Mouse (Mus musculus): ENCODE measurements around the gene Cnn3.

Gene Cnn3

DNA sequence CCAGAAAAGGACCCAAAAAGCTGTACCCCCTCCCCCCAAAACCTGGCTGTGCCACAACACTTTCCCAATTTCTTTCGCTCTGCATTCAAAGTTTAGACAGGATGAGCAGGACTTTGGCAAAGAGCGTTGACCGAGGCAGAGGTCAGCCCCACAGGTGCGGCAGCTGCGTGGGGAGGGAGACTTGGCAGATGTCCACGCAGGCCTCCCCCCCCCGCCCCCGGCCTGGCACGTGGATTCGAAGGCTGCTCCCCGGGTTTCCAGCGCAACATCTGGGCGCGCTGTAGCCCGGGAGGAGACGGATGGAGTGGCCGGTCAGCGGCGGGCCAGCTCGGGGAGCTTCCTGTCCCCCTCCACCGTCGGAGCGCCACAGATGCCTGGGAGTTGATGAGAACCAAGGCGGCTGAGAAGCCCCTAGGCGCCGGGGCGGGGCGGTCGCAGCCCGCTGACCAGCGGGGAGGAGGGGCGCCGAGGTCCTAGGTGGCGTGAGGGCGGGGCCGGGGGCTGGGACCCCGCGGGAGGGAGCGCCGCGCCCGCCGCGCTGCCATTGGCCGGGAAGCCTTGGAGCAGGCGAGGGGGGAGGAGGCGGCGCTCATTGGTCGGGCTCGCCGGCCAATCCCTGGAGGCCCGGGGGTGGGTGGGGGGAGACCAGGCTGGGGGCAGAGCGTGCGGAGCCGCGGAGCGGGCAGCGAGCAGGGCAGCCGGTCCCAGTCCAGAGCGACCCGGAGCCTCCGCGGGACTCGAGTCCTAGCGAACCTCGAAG, at the start of gene Cnn3:
Cnn3 (plus strand) TSS at position 637 of the 760 bp plus-strand sequence.
- peak; percentile 74 to 76 for DNase-seq (ENCODE audit: low spot score in 2 of 2)

GRCm38 (mm10) chr3:121378708-121379612, 47.3 kb upstream of the Cnn3 start:
- DNase-seq (ENCODE audit: low spot score in 2 of 2), result no peak

DNA sequence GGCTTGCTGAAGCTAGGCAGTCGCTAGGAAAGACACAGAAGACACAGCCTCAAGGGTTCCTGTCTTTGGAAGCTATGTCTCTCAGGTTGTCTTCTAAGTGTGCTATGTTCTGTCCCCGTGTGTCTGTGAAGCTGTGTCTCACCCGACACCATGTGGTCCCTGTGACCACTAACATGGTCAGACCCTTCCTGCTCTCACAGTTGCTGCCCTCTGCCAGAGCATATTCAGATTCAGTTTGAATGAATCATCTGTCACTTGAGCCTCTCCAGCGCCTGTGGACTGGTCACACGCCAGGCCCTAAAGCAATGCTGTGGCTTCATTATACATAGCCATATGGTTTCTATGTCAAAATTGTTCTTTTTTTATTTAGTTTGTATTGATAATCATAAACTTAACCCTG, 46.6 kb upstream of the Cnn3 start:
- no peak for DNase-seq (ENCODE audit: low spot score in 2 of 2)

DNA sequence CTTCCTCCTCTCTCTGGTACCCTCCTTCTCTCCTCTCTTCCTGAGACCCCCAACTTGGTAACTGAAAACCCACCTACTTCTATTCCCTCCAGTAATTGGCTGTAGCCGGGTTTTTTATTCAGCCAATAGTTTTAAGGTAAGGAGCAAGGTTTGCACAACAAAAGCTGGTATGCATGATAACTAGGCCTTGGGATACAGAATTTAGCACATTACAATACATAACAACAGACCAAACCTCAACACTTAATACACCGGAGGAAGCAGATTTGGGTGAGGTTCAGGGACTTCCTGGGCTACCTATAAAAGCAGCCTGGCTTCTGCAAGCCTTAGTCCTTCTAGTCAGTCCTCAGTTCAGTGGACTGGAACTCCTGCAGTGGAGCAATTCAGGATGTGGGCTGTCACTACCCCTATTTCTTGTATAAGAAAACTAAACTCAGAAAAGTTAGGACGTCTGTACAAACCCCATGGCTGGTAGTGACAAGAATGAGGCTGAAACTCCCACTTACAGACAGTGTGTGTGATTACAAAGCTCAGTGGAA, 38.8 kb upstream of the Cnn3 start:
- DNase-seq (ENCODE audit: low spot score in 2 of 2), result no peak

DNA sequence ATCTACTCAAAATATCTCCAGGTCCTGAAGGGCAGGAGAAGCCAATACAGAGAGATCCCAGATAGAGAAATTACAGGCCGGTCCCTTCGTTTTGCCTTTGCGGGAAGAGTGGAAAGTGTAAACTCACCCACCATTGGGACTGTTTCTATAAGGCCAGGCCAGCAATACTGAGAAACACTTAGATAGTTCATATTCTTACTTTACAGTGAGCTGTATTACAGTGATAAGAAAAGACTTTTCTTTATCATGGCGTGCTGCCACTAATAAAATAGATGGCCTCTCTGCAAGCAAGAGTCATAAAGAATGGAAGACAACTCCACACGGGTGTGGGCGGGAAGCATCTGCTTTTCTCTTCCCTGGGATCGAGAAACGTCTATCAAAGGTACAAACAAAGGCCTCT, 36.9 kb upstream of the Cnn3 start:
- DNase-seq (ENCODE audit: low spot score in 2 of 2), result peak; percentile 6 to 13

DNA sequence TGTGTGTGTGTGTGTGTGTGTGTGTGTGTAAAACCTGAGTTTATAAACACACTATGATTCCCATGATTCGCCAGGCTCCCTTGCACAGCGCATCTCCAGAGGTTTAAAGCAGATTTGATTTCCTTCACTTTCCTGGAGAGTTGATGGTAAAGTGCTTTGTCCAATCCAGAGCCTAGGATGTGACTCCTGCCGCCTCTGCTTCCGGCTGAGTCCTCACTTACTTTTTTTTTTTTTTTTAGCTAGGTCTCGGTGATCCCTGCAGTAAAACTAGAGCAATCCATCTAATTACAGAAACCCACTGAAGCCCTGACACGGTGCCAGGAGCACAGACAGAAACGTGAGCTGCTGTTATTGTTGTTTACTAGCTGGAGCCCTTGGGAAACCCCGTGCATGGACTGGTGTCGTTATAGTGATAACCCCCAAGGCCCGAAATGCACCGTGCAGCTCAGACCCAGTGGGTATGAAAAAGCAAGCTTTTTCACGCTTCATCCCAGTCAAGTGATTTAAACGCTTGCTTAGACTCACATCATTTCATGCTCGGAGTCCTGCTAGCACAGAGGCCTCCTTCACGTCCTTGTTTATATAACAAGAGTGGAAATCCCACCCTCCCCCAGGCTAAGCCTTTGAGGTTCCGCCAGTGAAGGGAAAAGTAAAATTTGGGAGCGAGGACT, 36.3 kb upstream of the Cnn3 start:
- peak; percentile 6 to 21 for DNase-seq (ENCODE audit: low spot score in 2 of 2)

DNA sequence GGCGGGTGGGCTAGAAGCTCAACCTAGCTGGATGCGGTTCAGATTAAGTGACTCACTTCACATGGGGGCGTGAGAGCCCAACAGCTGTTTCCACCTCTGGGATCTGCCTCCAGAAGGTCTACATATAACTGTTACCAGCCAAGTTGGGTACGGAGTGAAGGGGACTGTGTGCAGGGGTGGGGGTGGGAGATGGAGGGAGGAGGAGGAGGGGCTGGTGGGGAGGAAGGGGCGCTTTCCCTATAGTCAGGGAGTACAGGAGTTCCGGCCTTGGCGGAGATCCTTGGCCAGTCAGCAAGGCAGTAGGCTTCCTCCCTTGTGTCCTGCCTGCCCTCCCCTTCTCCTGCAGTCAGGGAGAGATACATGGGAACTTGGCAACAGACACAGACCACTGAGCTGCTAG, 35.6 kb upstream of the Cnn3 start:
- no peak for DNase-seq (ENCODE audit: low spot score in 2 of 2)

- DNase-seq (ENCODE audit: low spot score in 2 of 2), result no peak
These were observed 30.6 kb upstream of the Cnn3 start for GRCm38 (mm10) chr3:121395588-121396295.

DNA sequence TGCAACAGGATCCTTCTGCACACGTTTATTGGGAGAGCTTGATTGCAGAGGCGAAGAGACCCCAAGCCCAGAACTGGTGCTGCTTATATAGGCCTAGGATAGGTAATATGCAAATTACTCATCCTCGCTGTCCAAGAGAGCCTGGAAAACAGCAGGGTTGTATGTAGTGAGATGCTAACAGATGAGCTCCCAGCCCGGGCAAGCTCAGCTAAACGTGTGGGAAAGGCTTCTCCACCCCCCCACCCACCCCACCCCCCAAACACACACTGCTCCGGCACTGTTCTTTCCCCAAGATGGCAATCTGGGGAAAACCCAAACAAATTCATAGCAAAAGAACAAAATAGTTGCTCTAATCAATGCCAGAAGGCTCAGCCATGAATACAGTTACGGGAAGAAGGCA, 29.7 kb upstream of the Cnn3 start:
- no peak for DNase-seq (ENCODE audit: low spot score in 2 of 2)

GRCm38 (mm10) chr3:121397007-121397406, 29.3 kb upstream of the Cnn3 start:
- DNase-seq (ENCODE audit: low spot score in 2 of 2), result no peak

DNA sequence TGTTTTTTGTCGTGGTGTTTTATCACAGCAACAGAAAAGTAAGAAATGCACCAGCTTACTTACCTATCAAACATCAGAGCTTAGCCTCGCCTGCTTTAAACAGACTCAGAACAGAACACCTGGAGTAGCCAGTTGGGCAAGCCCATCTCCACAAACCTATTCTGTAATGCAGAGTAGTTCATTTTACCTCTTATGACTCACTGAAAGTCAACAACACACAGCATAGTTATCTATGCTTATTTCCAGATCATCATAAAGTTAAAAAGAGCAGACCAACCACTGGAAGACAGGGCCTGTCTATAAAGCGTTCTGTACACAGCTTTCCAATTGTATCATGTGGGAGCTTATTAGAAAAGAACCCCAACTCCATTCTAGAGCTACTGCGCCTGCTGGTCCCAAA, 24.9 kb upstream of the Cnn3 start:
- no peak for DNase-seq (ENCODE audit: low spot score in 2 of 2)

- DNase-seq (ENCODE audit: low spot score in 2 of 2), result no peak
These were observed 24.2 kb upstream of the Cnn3 start for GRCm38 (mm10) chr3:121402096-121402495.

DNA sequence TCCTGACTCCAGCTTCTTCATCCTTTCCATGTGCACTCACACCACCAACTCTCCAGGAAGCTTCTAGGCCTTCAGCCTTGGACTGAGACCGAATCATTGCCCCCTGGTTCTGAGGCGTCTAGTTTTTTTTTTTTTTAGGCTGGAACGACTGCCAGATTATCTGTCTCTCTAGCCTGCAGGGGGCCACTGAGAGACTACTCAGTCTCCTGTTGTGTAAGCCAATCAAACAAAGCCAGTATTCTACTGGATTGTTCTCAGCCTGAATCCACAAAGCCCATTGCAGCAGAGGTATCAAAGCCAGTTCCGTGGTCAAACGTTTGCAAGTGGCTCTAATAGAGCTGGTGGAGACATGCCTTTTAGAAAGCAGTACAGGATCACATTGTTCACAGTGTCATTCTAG, 22.8 kb upstream of the Cnn3 start:
- DNase-seq (ENCODE audit: low spot score in 2 of 2), result no peak

DNA sequence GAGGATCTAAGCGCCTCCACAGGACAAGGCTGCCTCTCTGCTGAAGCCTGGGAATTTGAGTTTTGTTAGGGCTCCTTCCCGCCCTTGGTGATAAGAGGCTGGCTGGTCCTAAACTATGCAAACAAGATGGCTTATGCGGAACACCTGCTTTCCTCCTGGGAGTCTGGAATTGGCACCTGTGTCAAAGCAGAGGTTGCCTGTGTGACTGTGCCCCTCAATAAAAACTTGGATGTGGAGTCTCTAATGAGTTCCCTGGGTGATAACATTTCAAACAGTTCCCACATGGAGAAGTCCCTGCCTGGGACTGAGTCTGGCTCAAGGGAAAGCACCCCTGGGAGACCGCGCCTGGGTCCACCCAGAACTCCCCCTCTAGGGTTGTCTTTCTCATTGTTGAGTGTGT, 21.2 kb upstream of the Cnn3 start:
- DNase-seq (ENCODE audit: low spot score in 2 of 2), result no peak

DNA sequence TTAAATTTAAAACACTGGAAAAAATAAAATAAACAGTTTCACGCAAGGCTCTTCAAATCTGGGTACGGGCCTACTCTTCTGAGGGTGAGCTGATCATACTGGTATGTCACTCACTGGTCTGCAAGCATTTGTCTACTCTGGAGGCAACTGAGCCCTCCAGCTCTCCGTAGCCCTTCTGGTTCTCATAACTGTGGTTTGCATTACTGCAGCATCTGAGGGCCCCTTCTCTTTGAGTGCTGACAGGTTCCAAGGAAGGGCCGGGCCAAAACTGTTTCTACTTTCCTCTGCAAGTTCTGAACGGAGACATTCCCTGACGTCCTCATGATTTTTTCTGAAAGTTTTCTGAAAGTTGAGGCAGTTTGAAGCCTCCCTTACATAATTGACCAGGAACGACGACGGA, 18.9 kb upstream of the Cnn3 start:
- no peak for DNase-seq (ENCODE audit: low spot score in 2 of 2)

DNA sequence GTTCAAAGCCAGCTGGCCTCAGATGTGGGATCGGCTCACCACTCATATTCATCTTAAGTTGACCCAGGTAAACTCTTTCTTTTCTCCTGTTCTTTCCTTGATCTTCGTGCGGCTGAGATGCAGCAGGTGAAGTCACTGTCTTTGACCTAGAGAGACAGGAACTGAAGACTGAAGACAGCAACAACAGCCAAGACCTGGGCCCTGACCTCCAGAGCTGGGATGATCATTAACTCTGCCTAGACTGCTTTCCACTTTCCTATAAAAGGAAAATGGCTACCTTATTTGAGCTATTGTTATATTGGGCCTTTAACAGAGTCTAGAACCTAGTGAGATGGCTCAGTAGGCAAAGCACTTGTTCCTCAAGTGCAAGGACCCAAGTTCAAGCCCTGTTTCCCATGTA, 17.9 kb upstream of the Cnn3 start:
- no peak for DNase-seq (ENCODE audit: low spot score in 2 of 2)

DNA sequence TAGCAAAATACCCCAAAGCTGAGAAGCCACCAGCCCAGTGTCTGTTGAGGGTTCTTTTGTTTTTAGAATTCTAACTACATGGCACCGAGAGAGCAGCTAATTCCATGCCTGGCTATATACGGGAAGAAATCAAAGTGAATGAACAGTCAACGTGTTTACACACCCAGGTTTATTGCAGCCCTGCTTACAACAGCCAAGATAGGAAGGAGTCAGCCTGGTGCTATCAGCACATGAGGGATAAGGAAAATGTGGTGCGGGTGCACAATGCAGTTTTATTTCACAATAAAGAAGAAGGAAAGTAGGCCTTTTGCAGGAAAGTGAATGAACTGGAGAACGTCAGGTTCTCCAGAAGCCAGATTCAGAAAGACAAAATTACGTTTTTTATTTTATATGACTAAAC, 14.8 kb upstream of the Cnn3 start:
- no peak for DNase-seq (ENCODE audit: low spot score in 2 of 2)

- no peak for DNase-seq (ENCODE audit: low spot score in 2 of 2)
These were observed 9.8 kb upstream of the Cnn3 start for GRCm38 (mm10) chr3:121416171-121417154.

GRCm38 (mm10) chr3:121417379-121418250, 8.7 kb upstream of the Cnn3 start:
- no peak for DNase-seq (ENCODE audit: low spot score in 2 of 2)

All from right cerebral cortex, adult 2 months (tissue).